In genomic region chr9:44772392-44772749, GRCm38 (mm10) we compare ENCODE assay signal across 9 mouse cellular contexts. TPM values are rescaled to one million over a fixed set of nuclear protein-coding genes. Genes with fewer than 3 reads are reported as not detected.
A peak's percentile ranks its signal among the peaks of the same experiment; 100 is the strongest.
DNase-seq lines count a peak whose midpoint lies in the region; ATAC-seq and TF ChIP-seq lines count a peak whose summit lies in the region.
"Had no signal": no experiment of that assay in that cellular context is flagged by ENCODE, and none has a peak within 500 bp of the region (broad histone marks: within the 10 kb centered on the region; RNA-seq: fewer than 3 reads in every experiment).

No protein-coding gene starts in this region.

- TF ChIP-seq POLR2A in ES-Bruce4 (IDR thresholded peaks at IDR 0.05; ENCODE audit: insufficient read depth, low read length) = no peak

- H3K4me3 ChIP-seq in heart, postnatal 0 days (ENCODE audit: low read depth, low read length) = no peak overlapping the region
- H3K4me3 ChIP-seq in ES-Bruce4 (ENCODE audit: low read depth, low read length) = no peak overlapping the region
- peak overlapping the region; percentile 76 for H3K4me3 ChIP-seq in forebrain, embryonic 12.5 days (replicated peaks)
- H3K4me3 ChIP-seq in liver, embryonic 14.5 days (ENCODE audit: insufficient read depth in 1 of 2, low read depth in 2 of 2, low read length in 2 of 2) = no peak overlapping the region; a peak in 1 of 4 replicates

- DNase-seq in heart, postnatal 0 days (ENCODE audit: low spot score) = no peak
- DNase-seq in heart, postnatal 36 days = no peak
- no peak for DNase-seq in liver, embryonic 14.5 days (ENCODE audit: low read depth in 3 of 3, low spot score in 3 of 3)
- DNase-seq in cerebellum, postnatal 25 days = no peak
- DNase-seq in right cerebral cortex, postnatal 10 days (ENCODE audit: low spot score in 2 of 2) = no peak
- no peak for DNase-seq in layer of hippocampus, adult 18-20 months (ENCODE audit: low spot score in 2 of 2)

- H3K4me2 ChIP-seq in heart, postnatal 0 days (ENCODE audit: low read depth, low read length) = no peak overlapping the region
- H3K4me2 ChIP-seq in forebrain, embryonic 12.5 days = no peak overlapping the region
- H3K4me2 ChIP-seq in liver, embryonic 14.5 days (ENCODE audit: low read depth) = peak overlapping the region; percentile 13

- H3K4me1 ChIP-seq in heart, postnatal 0 days (ENCODE audit: control insufficient read depth, insufficient read depth) = peaks cover 7% of the 10 kb centered on the region
- no peaks in the 10 kb centered on the region for H3K4me1 ChIP-seq in ES-Bruce4 (ENCODE audit: control insufficient read depth, insufficient read depth, low read length)
- H3K4me1 ChIP-seq in forebrain, embryonic 12.5 days = peaks cover 8% of the 10 kb centered on the region
- peaks cover 3 to 8% of the 10 kb centered on the region in 2 experiments for H3K4me1 ChIP-seq in liver, embryonic 14.5 days (replicated peaks; ENCODE audit: control insufficient read depth in 2 of 2, insufficient read depth in 2 of 2, low read length in 1 of 2)

- peaks cover 11% of the 10 kb centered on the region; the same call in 1 of the 2 replicates for H3K36me3 ChIP-seq in heart, postnatal 0 days (replicated peaks; ENCODE audit: control insufficient read depth, insufficient read depth, low read length)
- H3K36me3 ChIP-seq in ES-Bruce4 (ENCODE audit: control insufficient read depth, insufficient read depth, low read length, poor library complexity, severe bottlenecking) = peaks cover 24% of the 10 kb centered on the region
- peaks cover 11% of the 10 kb centered on the region for H3K36me3 ChIP-seq in forebrain, embryonic 12.5 days (replicated peaks)
- no peaks in the 10 kb centered on the region for H3K36me3 ChIP-seq in liver, embryonic 14.5 days (replicated peaks; ENCODE audit: control insufficient read depth, insufficient read depth, low read depth)

- no peak for TF ChIP-seq EP300 in heart, postnatal 0 days (IDR thresholded peaks at IDR 0.05; ENCODE audit: low read depth)
- no peak for TF ChIP-seq EP300 in ES-Bruce4 (IDR thresholded peaks at IDR 0.05; ENCODE audit: insufficient read depth, low read depth, low read length)
- no peak for TF ChIP-seq EP300 in liver, embryonic 14.5 days (IDR thresholded peaks at IDR 0.05; ENCODE audit: low read depth)

- ATAC-seq in heart, postnatal 0 days (ENCODE audit: insufficient read depth, low read depth) = no peak
- ATAC-seq in forebrain, embryonic 12.5 days (ENCODE audit: low FRiP score) = no peak
- peak; percentile 7; the same call in 1 of the 2 replicates for ATAC-seq in liver, embryonic 14.5 days (ENCODE audit: insufficient read depth)

- no peaks in the 10 kb centered on the region for H3K9me3 ChIP-seq in heart, postnatal 0 days (replicated peaks; ENCODE audit: control insufficient read depth, low read length)
- H3K9me3 ChIP-seq in ES-Bruce4 (replicated peaks; ENCODE audit: control insufficient read depth, insufficient read depth, low read length, poor library complexity, severe bottlenecking) = no peaks in the 10 kb centered on the region
- H3K9me3 ChIP-seq in forebrain, embryonic 12.5 days = no peaks in the 10 kb centered on the region
- no peaks in the 10 kb centered on the region for H3K9me3 ChIP-seq in liver, embryonic 14.5 days (ENCODE audit: control insufficient read depth, low read length)
- H3K9me3 ChIP-seq: limb, embryonic 13.5 days had no signal

- 14% methylated on average over 5 of the region's 5 CpGs for WGBS in heart, postnatal 0 days
- WGBS in forebrain, embryonic 12.5 days = 24% methylated on average over 5 of the region's 5 CpGs
- 17% methylated on average over 5 of the region's 5 CpGs for WGBS in liver, embryonic 14.5 days (ENCODE audit: insufficient replicate concordance)

- peak overlapping the region; percentile 26 for H3K27ac ChIP-seq in heart, postnatal 0 days (ENCODE audit: low read depth)
- peak overlapping the region; percentile 100 for H3K27ac ChIP-seq in ES-Bruce4 (ENCODE audit: insufficient read depth, low read length)
- H3K27ac ChIP-seq in forebrain, embryonic 12.5 days = no peak overlapping the region
- H3K27ac ChIP-seq in liver, embryonic 14.5 days = peak overlapping the region; percentile 58

- intact Hi-C loops in heart, postnatal 36 days (cut with DNase I) = loop anchor here (5.0 kb wide), 1 partner anchor 195 kb away; the partner anchor contains the start of gene Ube4a

- TF ChIP-seq CTCF in heart, postnatal 0 days (IDR thresholded peaks at IDR 0.05; ENCODE audit: low read depth) = no peak
- no peak for TF ChIP-seq CTCF in ES-Bruce4 (IDR thresholded peaks at IDR 0.05; ENCODE audit: low read depth, low read length)
- no peak for TF ChIP-seq CTCF in liver, embryonic 14.5 days (IDR thresholded peaks at IDR 0.05; ENCODE audit: low read depth)

- H3K9ac ChIP-seq in heart, postnatal 0 days (replicated peaks; ENCODE audit: low read depth, low read length) = no peak overlapping the region
- H3K9ac ChIP-seq in ES-Bruce4 (ENCODE audit: low read depth, poor library complexity, severe bottlenecking) = peak overlapping the region; percentile 39; the same call in 1 of the 2 replicates
- H3K9ac ChIP-seq in forebrain, embryonic 12.5 days = no peak overlapping the region
- no peak overlapping the region for H3K9ac ChIP-seq in liver, embryonic 14.5 days (replicated peaks)

- H3K27me3 ChIP-seq in heart, postnatal 0 days (ENCODE audit: control insufficient read depth, insufficient read depth, low read length) = no peaks in the 10 kb centered on the region
- no peaks in the 10 kb centered on the region for H3K27me3 ChIP-seq in ES-Bruce4 (ENCODE audit: control insufficient read depth, insufficient read depth, low read length, poor library complexity, severe bottlenecking)
- no peaks in the 10 kb centered on the region for H3K27me3 ChIP-seq in forebrain, embryonic 12.5 days
- H3K27me3 ChIP-seq in liver, embryonic 14.5 days (ENCODE audit: control insufficient read depth, insufficient read depth, low read length) = no peaks in the 10 kb centered on the region
- H3K27me3 ChIP-seq: limb, embryonic 13.5 days had no signal

RNA-seq across cellular contexts. Expression of gene Ift46, which starts 4.7 kb away (rescaled TPM):
- total RNA-seq in heart, postnatal 0 days (2014; rRNA removed; ENCODE audit: low replicate concordance) = 10.0 and 41.0 TPM in 2 replicates
- polyA plus RNA-seq in heart, postnatal 0 days (2015; fragmentation: Nextera tagmentation; extraction: Ambion mirVana) = 49.5 and 60.6 TPM in 2 replicates
- total RNA-seq in heart, postnatal 36 days (2021) = 10 to 100 TPM; 27.2 to 41.2 TPM
- polyA plus RNA-seq in ES-Bruce4 (2011; ENCODE audit: insufficient read depth, insufficient read length, low read depth, missing spikeins) = 329 and 336 TPM in 2 replicates
- 124 and 130 TPM in 2 replicates for polyA plus RNA-seq in forebrain, embryonic 12.5 days (2016; fragmentation: Nextera tagmentation; extraction: Ambion mirVana)
- 8.8 and 11.3 TPM in 2 replicates for polyA plus RNA-seq in liver, embryonic 14.5 days (2012; rRNA removed)
- 16.0 and 17.3 TPM in 2 replicates for polyA plus RNA-seq in liver, embryonic 14.5 days (2014; fragmentation: Nextera tagmentation; extraction: Ambion mirVana)
- 10 to 100 TPM; 65.2 to 78.9 TPM for total RNA-seq in layer of hippocampus, adult 18-20 months (2021)

RNA-seq across cellular contexts. Expression of gene Arcn1, which starts 4.7 kb away (rescaled TPM):
- 71.6 and 80.1 TPM in 2 replicates for total RNA-seq in heart, postnatal 0 days (2014; rRNA removed; ENCODE audit: low replicate concordance)
- polyA plus RNA-seq in heart, postnatal 0 days (2015; fragmentation: Nextera tagmentation; extraction: Ambion mirVana) = 69.5 and 78.3 TPM in 2 replicates
- 10 to 100 TPM; 84.4 to 89.0 TPM for total RNA-seq in heart, postnatal 36 days (2021)
- polyA plus RNA-seq in ES-Bruce4 (2011; ENCODE audit: insufficient read depth, insufficient read length, low read depth, missing spikeins) = 259 and 291 TPM in 2 replicates
- polyA plus RNA-seq in forebrain, embryonic 12.5 days (2016; fragmentation: Nextera tagmentation; extraction: Ambion mirVana) = 167 and 170 TPM in 2 replicates
- polyA plus RNA-seq in liver, embryonic 14.5 days (2012; rRNA removed) = 26.6 and 33.5 TPM in 2 replicates
- polyA plus RNA-seq in liver, embryonic 14.5 days (2014; fragmentation: Nextera tagmentation; extraction: Ambion mirVana) = 84.1 and 88.5 TPM in 2 replicates
- total RNA-seq in layer of hippocampus, adult 18-20 months (2021) = 100 to 1,000 TPM in 1 of 2 experiments, 10 to 100 TPM in 1; 97.1 to 103 TPM

RNA-seq across cellular contexts. Expression of gene Tmem25, which starts 26.7 kb away (rescaled TPM):
- total RNA-seq in heart, postnatal 0 days (2014; rRNA removed; ENCODE audit: low replicate concordance) = 2.4 and 5.2 TPM in 2 replicates
- 3.2 and 3.4 TPM in 2 replicates for polyA plus RNA-seq in heart, postnatal 0 days (2015; fragmentation: Nextera tagmentation; extraction: Ambion mirVana)
- 10 to 100 TPM in 1 of 2 experiments, 1 to 10 TPM in 1; 9.6 to 10.9 TPM for total RNA-seq in heart, postnatal 36 days (2021)
- 1.5 and 2.0 TPM in 2 replicates for polyA plus RNA-seq in ES-Bruce4 (2011; ENCODE audit: insufficient read depth, insufficient read length, low read depth, missing spikeins)
- 3.6 and 4.4 TPM in 2 replicates for polyA plus RNA-seq in forebrain, embryonic 12.5 days (2016; fragmentation: Nextera tagmentation; extraction: Ambion mirVana)
- polyA plus RNA-seq in liver, embryonic 14.5 days (2012; rRNA removed) = 3.6 and 4.9 TPM in 2 replicates
- polyA plus RNA-seq in liver, embryonic 14.5 days (2014; fragmentation: Nextera tagmentation; extraction: Ambion mirVana) = 1.3 and 1.9 TPM in 2 replicates
- 10 to 100 TPM; 49.4 to 54.9 TPM for total RNA-seq in layer of hippocampus, adult 18-20 months (2021)

RNA-seq across cellular contexts. Expression of gene Ttc36, which starts 30.5 kb away (rescaled TPM):
- total RNA-seq in heart, postnatal 0 days (2014; rRNA removed; ENCODE audit: low replicate concordance) = 0.31 TPM in 1 of 2 replicates, not detected in the other
- 0.72 TPM in 1 of 2 replicates, not detected in the other for polyA plus RNA-seq in heart, postnatal 0 days (2015; fragmentation: Nextera tagmentation; extraction: Ambion mirVana)
- under 1 TPM in 1 of 2 experiments, not detected in 1; 0.41 TPM for total RNA-seq in heart, postnatal 36 days (2021)
- not detected in 2 replicates for polyA plus RNA-seq in ES-Bruce4 (2011; ENCODE audit: insufficient read depth, insufficient read length, low read depth, missing spikeins)
- polyA plus RNA-seq in forebrain, embryonic 12.5 days (2016; fragmentation: Nextera tagmentation; extraction: Ambion mirVana) = 0.31 and 0.82 TPM in 2 replicates
- polyA plus RNA-seq in liver, embryonic 14.5 days (2012; rRNA removed) = 40.4 and 43.5 TPM in 2 replicates
- 72.0 and 77.4 TPM in 2 replicates for polyA plus RNA-seq in liver, embryonic 14.5 days (2014; fragmentation: Nextera tagmentation; extraction: Ambion mirVana)
- total RNA-seq in layer of hippocampus, adult 18-20 months (2021) = 1 to 10 TPM in 1 of 2 experiments, not detected in 1; 1.2 TPM
- polyA plus RNA-seq: limb, embryonic 13.5 days had no signal

RNA-seq across cellular contexts. Expression of gene Phldb1, which starts 37.4 kb away (rescaled TPM):
- 96.0 and 138 TPM in 2 replicates for total RNA-seq in heart, postnatal 0 days (2014; rRNA removed; ENCODE audit: low replicate concordance)
- 25.8 and 28.0 TPM in 2 replicates for polyA plus RNA-seq in heart, postnatal 0 days (2015; fragmentation: Nextera tagmentation; extraction: Ambion mirVana)
- 100 to 1,000 TPM; 110 to 140 TPM for total RNA-seq in heart, postnatal 36 days (2021)
- polyA plus RNA-seq in ES-Bruce4 (2011; ENCODE audit: insufficient read depth, insufficient read length, low read depth, missing spikeins) = 19.0 and 22.3 TPM in 2 replicates
- 57.5 and 67.3 TPM in 2 replicates for polyA plus RNA-seq in forebrain, embryonic 12.5 days (2016; fragmentation: Nextera tagmentation; extraction: Ambion mirVana)
- polyA plus RNA-seq in liver, embryonic 14.5 days (2012; rRNA removed) = 2.6 and 2.7 TPM in 2 replicates
- 1.6 and 2.3 TPM in 2 replicates for polyA plus RNA-seq in liver, embryonic 14.5 days (2014; fragmentation: Nextera tagmentation; extraction: Ambion mirVana)
- 10 to 100 TPM; 62.4 to 84.0 TPM for total RNA-seq in layer of hippocampus, adult 18-20 months (2021)
